Mouse (Mus musculus): ENCODE data around the gene Psmb1. TPM values are rescaled to one million over a fixed set of nuclear protein-coding genes. Genes with fewer than 3 reads are reported as not detected.
A peak's percentile ranks its signal among the peaks of the same experiment; 100 is the strongest.
"Not testable (repeated sequence)": the region's sequence is repeated elsewhere in the genome, so short reads cannot be mapped to it uniquely, and the experiment has no call there.

Psmb1 gene
- total RNA-seq, 2 experiments from 2014 or later = 49.4 to 59.2 TPM

- peak; percentile 94 for ATAC-seq (replicated peaks; ENCODE audit: low FRiP score, poor library complexity, severe bottlenecking)
These were observed 31.9 kb downstream of the Psmb1 start for GRCm38 (mm10) chr17:15467669-15468068.

GRCm38 (mm10) chr17:15461921-15462495 lies 37.5 kb downstream of the Psmb1 start:
- no peak for ATAC-seq (replicated peaks; ENCODE audit: low FRiP score, poor library complexity, severe bottlenecking)

GRCm38 (mm10) chr17:15459761-15460160 lies 39.8 kb downstream of the Psmb1 start:
- no peak for ATAC-seq (replicated peaks; ENCODE audit: low FRiP score, poor library complexity, severe bottlenecking)

GRCm38 (mm10) chr17:15456595-15456994 lies 43.0 kb downstream of the Psmb1 start:
- no peak for ATAC-seq (replicated peaks; ENCODE audit: low FRiP score, poor library complexity, severe bottlenecking)

- no peak for ATAC-seq (replicated peaks; ENCODE audit: low FRiP score, poor library complexity, severe bottlenecking)
These were observed 44.3 kb downstream of the Psmb1 start for GRCm38 (mm10) chr17:15455203-15455602.

GRCm38 (mm10) chr17:15449606-15450005 lies 49.9 kb downstream of the Psmb1 start:
- no peak for ATAC-seq (replicated peaks; ENCODE audit: low FRiP score, poor library complexity, severe bottlenecking)

GRCm38 (mm10) chr17:15449144-15449543 lies 50.4 kb downstream of the Psmb1 start:
- not testable (repeated sequence) for ATAC-seq (replicated peaks; ENCODE audit: low FRiP score, poor library complexity, severe bottlenecking)

GRCm38 (mm10) chr17:15447831-15448230 lies 51.7 kb downstream of the Psmb1 start:
- no peak for ATAC-seq (replicated peaks; ENCODE audit: low FRiP score, poor library complexity, severe bottlenecking)

- ATAC-seq (replicated peaks; ENCODE audit: low FRiP score, poor library complexity, severe bottlenecking) = no peak
These were observed 54.1 kb downstream of the Psmb1 start for GRCm38 (mm10) chr17:15445421-15445820.

- no peak for ATAC-seq (replicated peaks; ENCODE audit: low FRiP score, poor library complexity, severe bottlenecking)
These were observed 59.0 kb downstream of the Psmb1 start for GRCm38 (mm10) chr17:15440463-15441121.

- no peak for ATAC-seq (replicated peaks; ENCODE audit: low FRiP score, poor library complexity, severe bottlenecking)
These were observed 59.5 kb downstream of the Psmb1 start for GRCm38 (mm10) chr17:15440067-15440462.

- ATAC-seq (replicated peaks; ENCODE audit: low FRiP score, poor library complexity, severe bottlenecking) = no peak
These were observed 64.8 kb downstream of the Psmb1 start for GRCm38 (mm10) chr17:15434748-15435147.

- no peak for ATAC-seq (replicated peaks; ENCODE audit: low FRiP score, poor library complexity, severe bottlenecking)
These were observed 67.5 kb downstream of the Psmb1 start for GRCm38 (mm10) chr17:15432036-15432435.

GRCm38 (mm10) chr17:15431551-15431950 lies 68.0 kb downstream of the Psmb1 start:
- no peak for ATAC-seq (replicated peaks; ENCODE audit: low FRiP score, poor library complexity, severe bottlenecking)

- no peak for ATAC-seq (replicated peaks; ENCODE audit: low FRiP score, poor library complexity, severe bottlenecking)
These were observed 68.5 kb downstream of the Psmb1 start for GRCm38 (mm10) chr17:15431021-15431514.

GRCm38 (mm10) chr17:15429937-15430336 lies 69.6 kb downstream of the Psmb1 start:
- ATAC-seq (replicated peaks; ENCODE audit: low FRiP score, poor library complexity, severe bottlenecking) = no peak

- no peak for ATAC-seq (replicated peaks; ENCODE audit: low FRiP score, poor library complexity, severe bottlenecking)
These were observed 70.1 kb downstream of the Psmb1 start for GRCm38 (mm10) chr17:15429451-15429850.

- ATAC-seq (replicated peaks; ENCODE audit: low FRiP score, poor library complexity, severe bottlenecking) = no peak
These were observed 73.6 kb downstream of the Psmb1 start for GRCm38 (mm10) chr17:15425931-15426330.
